Mouse (Mus musculus) heart, adult 9 months (tissue): ENCODE measurements around the gene Rpl15.
A peak's percentile ranks its signal among the peaks of the same experiment; 100 is the strongest.
"Not testable (repeated sequence)": the region's sequence is repeated elsewhere in the genome, so short reads cannot be mapped to it uniquely, and the experiment has no call there.

Experiments used
- DNase-seq, 2 experiments: peaks; one replicate each; pipeline ENCODE4 v3.0.0; 2022; ENCODE audit warnings: low spot score in 2 of 2

The Rpl15 gene

GRCm38 (mm10) chr14:18270529-18271441, at the start of gene Rpl15, which contains the start of gene Nkiras1:
TSS of gene Rpl15 (minus strand) at chr14:18271391.
TSS of gene Nkiras1 (plus strand) at chr14:18271136.
- peak; percentile 99 for DNase-seq

GRCm38 (mm10) chr14:18317457-18318411, 46.5 kb upstream of the Rpl15 start:
- no peak for DNase-seq

- DNase-seq, result no peak
Observed at GRCm38 (mm10) chr14:18304165-18304564, 33.0 kb upstream of the Rpl15 start.

- DNase-seq, result peak; percentile 55 to 59
Observed at GRCm38 (mm10) chr14:18303262-18303661, 32.1 kb upstream of the Rpl15 start.

- DNase-seq, result no peak
Observed at GRCm38 (mm10) chr14:18302750-18303149, 31.6 kb upstream of the Rpl15 start.

GRCm38 (mm10) chr14:18301591-18301990, 30.4 kb upstream of the Rpl15 start:
- DNase-seq, result no peak

GRCm38 (mm10) chr14:18300676-18301075, 29.5 kb upstream of the Rpl15 start:
- DNase-seq, result no peak

GRCm38 (mm10) chr14:18298874-18299273, 27.7 kb upstream of the Rpl15 start:
- no peak for DNase-seq

GRCm38 (mm10) chr14:18297441-18297840, 26.2 kb upstream of the Rpl15 start:
- DNase-seq, result no peak

GRCm38 (mm10) chr14:18292578-18292977, 21.4 kb upstream of the Rpl15 start:
- DNase-seq, result no peak

- DNase-seq, result no peak
Observed at GRCm38 (mm10) chr14:18292111-18292510, 20.9 kb upstream of the Rpl15 start.

GRCm38 (mm10) chr14:18287391-18287790, 16.2 kb upstream of the Rpl15 start:
- DNase-seq, result no peak

GRCm38 (mm10) chr14:18286441-18286840, 15.2 kb upstream of the Rpl15 start:
- DNase-seq, result no peak

- no peak for DNase-seq
Observed at GRCm38 (mm10) chr14:18285476-18285875, 14.3 kb upstream of the Rpl15 start.

- peak in 1 of 2 experiments; percentile 37 for DNase-seq
Observed at GRCm38 (mm10) chr14:18284581-18284980, 13.4 kb upstream of the Rpl15 start.

GRCm38 (mm10) chr14:18280375-18280774, 9.2 kb upstream of the Rpl15 start:
- no peak for DNase-seq

- DNase-seq, result no peak
Observed at GRCm38 (mm10) chr14:18274526-18274925, 3.3 kb upstream of the Rpl15 start.

GRCm38 (mm10) chr14:18271666-18272065, 475 bp upstream of the Rpl15 start:
- no peak for DNase-seq

GRCm38 (mm10) chr14:18269947-18270528, 1.2 kb downstream of the Rpl15 start:
- not testable (repeated sequence) for DNase-seq

- DNase-seq, result no peak
Observed at GRCm38 (mm10) chr14:18263427-18263826, 7.8 kb downstream of the Rpl15 start.

GRCm38 (mm10) chr14:18261203-18261602, 10.0 kb downstream of the Rpl15 start:
- no peak for DNase-seq

GRCm38 (mm10) chr14:18242638-18243130, 28.5 kb downstream of the Rpl15 start:
- no peak for DNase-seq
